In the genomic region with DNA sequence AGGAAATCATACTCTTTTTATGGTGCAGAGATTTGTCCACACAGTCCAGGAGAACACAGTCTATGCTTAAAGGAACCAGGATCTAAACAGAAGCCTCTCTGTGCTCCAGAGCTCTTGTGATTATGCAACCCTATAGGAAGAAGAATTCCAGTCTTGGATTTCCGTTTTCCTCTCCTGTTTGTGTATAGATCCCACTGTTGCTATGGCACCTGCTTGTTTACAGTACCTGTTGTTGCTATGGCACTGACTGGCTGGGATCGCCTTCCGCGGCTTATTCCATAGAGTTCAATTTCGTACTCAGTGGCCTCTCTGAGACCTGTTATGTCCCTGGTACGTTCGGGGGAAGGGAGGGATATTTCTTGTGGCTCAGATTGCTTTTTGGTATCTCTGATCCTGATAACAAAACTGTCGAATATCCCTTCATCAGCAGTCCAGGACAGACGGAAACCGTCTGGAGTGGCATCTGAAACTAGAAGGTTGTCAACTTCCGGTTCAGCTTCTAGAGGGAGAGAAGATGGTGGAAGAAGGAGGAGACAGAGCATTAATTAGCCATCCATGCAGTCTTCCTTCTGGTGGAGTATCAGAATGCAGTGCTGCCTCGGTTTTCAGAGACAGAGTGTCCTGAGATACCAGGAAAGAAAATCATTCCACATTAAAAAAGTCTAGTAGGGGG, we compare ENCODE assay signal across 19 mouse cellular contexts.
A peak's percentile ranks its signal among the peaks of the same experiment; 100 is the strongest.
DNase-seq lines count a peak whose midpoint lies in the region; ATAC-seq lines count a peak whose summit lies in the region.
"Had no signal": no experiment of that assay in that cellular context is flagged by ENCODE, and none has a peak within 500 bp of the region (broad histone marks: within the 10 kb centered on the region; RNA-seq: fewer than 3 reads in every experiment).

No protein-coding gene starts in this region.

- no peak overlapping the region for H3K4me3 ChIP-seq in forebrain, embryonic 16.5 days (replicated peaks; ENCODE audit: low read length)
- no peak overlapping the region for H3K4me3 ChIP-seq in forebrain, embryonic 12.5 days (replicated peaks)
- H3K4me3 ChIP-seq in kidney, embryonic 16.5 days (ENCODE audit: low read length): no peak overlapping the region; the same call in 1 of the 2 replicates
- no peak overlapping the region for H3K4me3 ChIP-seq in embryonic facial prominence, embryonic 10.5 days
- H3K4me3 ChIP-seq: heart, embryonic 12.5 days; liver, embryonic 13.5 days; neural tube, embryonic 12.5 days had no signal

- WGBS in forebrain, embryonic 16.5 days: 76% methylated on average over 12 of the region's 12 CpGs
- WGBS in forebrain, embryonic 12.5 days: 79% methylated on average over 12 of the region's 12 CpGs
- 37% methylated on average over 12 of the region's 12 CpGs for WGBS in kidney, embryonic 16.5 days
- 79% methylated on average over 12 of the region's 12 CpGs for WGBS in embryonic facial prominence, embryonic 10.5 days

- no peak for DNase-seq in kidney, postnatal 14 days
- DNase-seq in embryonic facial prominence, embryonic 10.5 days (ENCODE audit: low spot score): peak; percentile 27
- DNase-seq in lung, postnatal 36 days: peak; percentile 43
- no peak for DNase-seq in gastrocnemius, postnatal 25 days
- no peak for DNase-seq in cerebellum, adult 9-11 months
- DNase-seq: cerebellum, adult 9-10 months; embryo, embryonic 11 days; gastrocnemius, postnatal 14 days; heart, postnatal 4 days; left cerebral cortex, postnatal 4 days; liver, embryonic 13.5 days; right cerebral cortex, postnatal 4 days; thymus, postnatal 14 days had no signal

- no peaks in the 10 kb centered on the region for H3K27me3 ChIP-seq in forebrain, embryonic 16.5 days (replicated peaks; ENCODE audit: control insufficient read depth, insufficient read depth, low read length)
- H3K27me3 ChIP-seq in forebrain, embryonic 12.5 days: no peaks in the 10 kb centered on the region
- no peaks in the 10 kb centered on the region for H3K27me3 ChIP-seq in kidney, embryonic 16.5 days (ENCODE audit: insufficient read depth, low read length)
- peaks cover 53% of the 10 kb centered on the region for H3K27me3 ChIP-seq in embryonic facial prominence, embryonic 10.5 days (replicated peaks; ENCODE audit: low read depth, poor library complexity, severe bottlenecking)
- H3K27me3 ChIP-seq: heart, embryonic 12.5 days; liver, embryonic 13.5 days; neural tube, embryonic 12.5 days; Patski had no signal

- no peaks in the 10 kb centered on the region for H3K4me1 ChIP-seq in forebrain, embryonic 16.5 days (replicated peaks; ENCODE audit: control insufficient read depth, insufficient read depth, low read length)
- peaks cover 12% of the 10 kb centered on the region for H3K4me1 ChIP-seq in forebrain, embryonic 12.5 days
- peaks cover 12% of the 10 kb centered on the region for H3K4me1 ChIP-seq in kidney, embryonic 16.5 days (ENCODE audit: insufficient read depth, low read length)
- H3K4me1 ChIP-seq in embryonic facial prominence, embryonic 10.5 days: peaks cover 40% of the 10 kb centered on the region
- H3K4me1 ChIP-seq: neural tube, embryonic 12.5 days had no signal

- H3K9me3 ChIP-seq in forebrain, embryonic 16.5 days (ENCODE audit: control insufficient read depth, low read length): no peaks in the 10 kb centered on the region
- no peaks in the 10 kb centered on the region for H3K9me3 ChIP-seq in forebrain, embryonic 12.5 days
- no peaks in the 10 kb centered on the region for H3K9me3 ChIP-seq in kidney, embryonic 16.5 days (ENCODE audit: low read length)
- H3K9me3 ChIP-seq in embryonic facial prominence, embryonic 10.5 days: no peaks in the 10 kb centered on the region
- H3K9me3 ChIP-seq: heart, embryonic 12.5 days; liver, embryonic 13.5 days; neural tube, embryonic 12.5 days had no signal

- no peak overlapping the region for H3K4me2 ChIP-seq in forebrain, embryonic 16.5 days (ENCODE audit: low read length)
- no peak overlapping the region for H3K4me2 ChIP-seq in forebrain, embryonic 12.5 days
- peak overlapping the region; percentile 32; the same call in 1 of the 2 replicates for H3K4me2 ChIP-seq in kidney, embryonic 16.5 days (replicated peaks; ENCODE audit: low read depth, low read length)
- H3K4me2 ChIP-seq: heart, embryonic 12.5 days; liver, embryonic 13.5 days; neural tube, embryonic 12.5 days had no signal

- no peak overlapping the region for H3K9ac ChIP-seq in forebrain, embryonic 16.5 days (replicated peaks; ENCODE audit: low read depth, low read length)
- no peak overlapping the region for H3K9ac ChIP-seq in forebrain, embryonic 12.5 days
- H3K9ac ChIP-seq in kidney, embryonic 16.5 days (replicated peaks; ENCODE audit: low read length): no peak overlapping the region
- H3K9ac ChIP-seq: heart, embryonic 12.5 days; liver, embryonic 13.5 days; neural tube, embryonic 12.5 days had no signal

- H3K36me3 ChIP-seq in forebrain, embryonic 16.5 days (ENCODE audit: control insufficient read depth, insufficient read depth): no peaks in the 10 kb centered on the region
- H3K36me3 ChIP-seq in forebrain, embryonic 12.5 days (replicated peaks): no peaks in the 10 kb centered on the region
- H3K36me3 ChIP-seq in kidney, embryonic 16.5 days (ENCODE audit: insufficient read depth, low read length): no peaks in the 10 kb centered on the region
- no peaks in the 10 kb centered on the region for H3K36me3 ChIP-seq in embryonic facial prominence, embryonic 10.5 days (replicated peaks)
- H3K36me3 ChIP-seq: heart, embryonic 12.5 days; liver, embryonic 13.5 days; neural tube, embryonic 12.5 days had no signal

- peak; percentile 45; the same call in 1 of the 2 replicates for ATAC-seq in forebrain, embryonic 16.5 days
- no peak for ATAC-seq in forebrain, embryonic 12.5 days (ENCODE audit: low FRiP score)
- ATAC-seq in kidney, embryonic 16.5 days (ENCODE audit: low FRiP score, low TSS enrichment): peak; percentile 62
- ATAC-seq: Patski had no signal

- H3K27ac ChIP-seq in forebrain, embryonic 16.5 days (ENCODE audit: low read length): no peak overlapping the region
- no peak overlapping the region for H3K27ac ChIP-seq in forebrain, embryonic 12.5 days
- peak overlapping the region; percentile 23 for H3K27ac ChIP-seq in kidney, embryonic 16.5 days (ENCODE audit: low read length)
- no peak overlapping the region for H3K27ac ChIP-seq in embryonic facial prominence, embryonic 10.5 days (replicated peaks)
- H3K27ac ChIP-seq: liver, embryonic 13.5 days; neural tube, embryonic 12.5 days had no signal

Comparison
In these comparisons a context has a peak if more than half of its experiments do, and no peak if none do; other contexts are left out.
1. DNase-seq: peak in embryonic facial prominence, embryonic 10.5 days (single experiment) and lung, postnatal 36 days (single experiment); none in kidney, postnatal 14 days (single experiment), gastrocnemius, postnatal 25 days (single experiment) and cerebellum, adult 9-11 months (single experiment).